Mouse (Mus musculus): ENCODE data around the gene Rfx3. TPM values are rescaled to one million over a fixed set of nuclear protein-coding genes. Genes with fewer than 3 reads are reported as not detected.

The Rfx3 gene
- total RNA-seq, 4 experiments from 2014 or later = 52.7 to 59.6 (median 56.4) TPM

- no peak for DNase-seq (ENCODE audit: low spot score in 2 of 2)
These were observed 274.4 kb downstream of the Rfx3 start for GRCm38 (mm10) chr19:27736571-27736970.

DNA sequence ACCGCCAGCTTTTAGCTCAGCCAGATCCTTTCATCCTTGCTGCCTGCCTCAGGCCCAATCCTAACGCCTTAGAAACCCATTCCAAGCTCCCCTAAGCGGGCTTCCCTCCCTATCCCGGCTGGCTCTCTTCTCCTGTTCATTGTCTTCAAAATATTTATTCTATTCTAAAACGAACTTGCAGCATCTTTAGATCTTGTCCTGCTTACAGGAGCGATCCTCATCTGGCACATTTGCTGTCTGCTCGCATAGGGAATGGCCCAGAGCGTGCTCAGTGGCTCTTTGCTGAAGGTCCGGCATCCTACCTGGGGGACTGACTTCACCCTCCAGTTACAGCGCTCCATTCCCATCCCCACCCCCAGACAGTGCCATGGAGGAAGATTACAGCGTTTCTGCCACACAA is 292.0 kb downstream of the Rfx3 start:
- no peak for DNase-seq (ENCODE audit: low spot score in 2 of 2)

GRCm38 (mm10) chr19:27716274-27716673 is 294.7 kb downstream of the Rfx3 start:
- no peak for DNase-seq (ENCODE audit: low spot score in 2 of 2)

All from left cerebral cortex, adult 8-10 months (tissue).